Mouse (Mus musculus) small intestine, adult 2 months (tissue): ENCODE measurements around the gene Gm49383. TPM values are rescaled to one million over a fixed set of nuclear protein-coding genes. Genes with fewer than 3 reads are reported as not detected.
A peak's percentile ranks its signal among the peaks of the same experiment; 100 is the strongest.

ENCODE experiments used
- H3K27ac ChIP-seq: fragments of 200-500 bp; 2 replicates; pipeline ENCODE4 v1.5.1; 2012; ENCODE audit warnings: low read depth, low read length, control low read depth, inconsistent platforms; ENCODE audit not compliant: insufficient read depth
- H3K27me3 ChIP-seq: fragments of 200-500 bp; 2 replicates; pipeline ENCODE4 v1.6.1; 2012; ENCODE audit warnings: mild to moderate bottlenecking, moderate library complexity, low read length, inconsistent platforms; ENCODE audit not compliant: control insufficient read depth, insufficient read depth
- H3K36me3 ChIP-seq: fragments of 200-500 bp; 2 replicates; pipeline ENCODE4 v1.6.1; 2012; ENCODE audit warnings: mild to moderate bottlenecking, low read length, control low read depth, inconsistent platforms; ENCODE audit not compliant: control insufficient read depth, insufficient read depth
- H3K4me1 ChIP-seq: fragments of 200-500 bp; 2 replicates; pipeline ENCODE4 v1.6.1; 2012; ENCODE audit warnings: low read length, inconsistent platforms, mixed read lengths; ENCODE audit not compliant: control insufficient read depth, insufficient read depth, insufficient read length
- H3K4me3 ChIP-seq: fragments of 200-500 bp; 2 replicates; pipeline ENCODE4 v1.5.1; 2012; ENCODE audit warnings: low read depth, mild to moderate bottlenecking, control low read depth, inconsistent platforms, low read length, moderate library complexity
- CTCF ChIP-seq: fragments of 200-500 bp; IDR thresholded peaks from 2 replicates; pipeline ENCODE4 v1.5.1; 2012; ENCODE audit warnings: low read depth, mild to moderate bottlenecking, control low read depth, inconsistent platforms, low read length, moderate library complexity, mixed read lengths; ENCODE audit not compliant: insufficient replicate concordance, insufficient read length; ENCODE audit errors: extremely low read depth
- POLR2A ChIP-seq: fragments of 200-500 bp; IDR thresholded peaks from 2 replicates; pipeline ENCODE4 v1.6.1; 2012; ENCODE audit warnings: low read depth, mild to moderate bottlenecking, control low read depth, inconsistent platforms, low read length, moderate library complexity
- WGBS: fragments of 180-500 bp; shearing (Covaris S2); methylation state at CpG from one replicate; pipeline ENCODE4 v1.1.7; 2018; 5-methylcytosine and 5-hydroxymethylcytosine counted together
- polyA plus RNA-seq: library from polyadenylated mRNA; depleted of rRNA; stranded (reverse); fragments of >200 nt; gene quantifications from 2 replicates; pipeline ENCODE4 v1.2.3, GENCODE M21; 2012

Gm49383 gene
- polyA plus RNA-seq, 1 experiment = 1.6 TPM

DNA sequence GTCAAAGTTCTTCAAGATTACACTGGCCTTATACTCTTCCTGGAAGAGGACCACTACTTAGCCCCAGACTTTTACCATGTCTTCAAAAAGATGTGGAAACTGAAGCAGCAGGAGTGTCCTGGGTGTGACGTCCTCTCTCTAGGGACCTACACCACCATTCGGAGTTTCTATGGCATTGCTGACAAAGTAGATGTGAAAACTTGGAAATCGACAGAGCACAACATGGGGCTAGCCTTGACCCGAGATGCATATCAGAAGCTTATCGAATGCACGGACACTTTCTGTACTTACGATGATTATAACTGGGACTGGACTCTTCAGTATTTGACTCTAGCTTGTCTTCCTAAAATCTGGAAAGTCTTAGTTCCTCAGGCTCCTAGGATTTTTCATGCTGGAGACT, 11.5 kb downstream of the Gm49383 start:
- WGBS = 23% methylated on average over 7 of the region's 7 CpGs
- peak overlapping the region; percentile 73 for H3K27ac ChIP-seq
- TF ChIP-seq CTCF = no peak
- no peak for TF ChIP-seq POLR2A
- H3K27me3 ChIP-seq = no peaks in the 10 kb centered on the region
- peak overlapping the region; percentile 84 for H3K4me3 ChIP-seq
- H3K36me3 ChIP-seq = peaks cover 12% of the 10 kb centered on the region
- peaks cover 10% of the 10 kb centered on the region; the same call in 1 of the 2 replicates for H3K4me1 ChIP-seq

GRCm38 (mm10) chr12:69184342-69185295, 12.3 kb downstream of the Gm49383 start:
- Histone ChIP-seq H3K27me3 (no peaks in the 10 kb centered on the region), H3K4me1 (peaks cover 10% of the 10 kb centered on the region; the same call in 1 of the 2 replicates), H3K36me3 (peaks cover 9% of the 10 kb centered on the region), H3K4me3 (peak overlapping the region; percentile 84), H3K27ac (peak overlapping the region; percentile 73)
- TF ChIP-seq CTCF = no peak
- WGBS = under 1% methylated on average over 85 of the region's 86 CpGs

DNA sequence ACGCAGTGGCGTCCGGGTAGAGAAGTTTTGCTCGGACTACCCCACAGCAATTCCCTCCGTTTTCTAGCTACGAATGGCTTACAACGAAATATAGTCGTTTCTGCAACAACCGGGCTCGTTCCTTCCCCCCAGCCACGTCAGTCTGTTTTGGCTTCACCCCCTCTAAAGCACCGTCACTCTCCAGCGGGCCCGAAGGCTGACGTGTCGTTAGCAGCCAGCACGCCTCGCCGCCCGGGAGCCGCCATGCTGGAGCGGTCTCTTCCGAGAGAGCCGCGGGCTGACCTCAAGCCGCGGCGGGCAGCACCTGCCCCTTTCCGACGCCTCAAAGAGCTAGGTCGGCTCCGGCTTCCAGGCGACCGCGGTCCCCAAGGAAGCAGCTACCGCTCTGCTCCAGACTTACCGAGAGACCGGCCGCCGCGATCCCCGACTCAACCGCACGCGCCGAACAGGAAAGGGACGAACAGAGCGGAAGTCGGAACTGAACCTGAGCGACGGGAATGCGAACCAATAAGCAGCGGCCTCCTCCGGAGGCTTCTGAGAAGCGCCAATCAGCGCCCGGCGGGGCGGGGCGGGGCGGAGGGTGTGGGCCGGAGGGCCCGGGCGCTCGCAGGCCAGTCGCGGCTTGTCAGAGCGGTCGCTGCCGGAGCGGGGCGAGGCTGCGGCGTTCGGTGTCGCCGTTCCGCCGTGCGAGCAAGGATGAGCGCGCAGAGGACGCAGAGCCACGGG, 13.2 kb downstream of the Gm49383 start, which contains the start of the genes Rpl36al and Mgat2:
Gene Rpl36al, minus strand, starts transcription at position 501 of the 726 bp plus-strand sequence.
Gene Mgat2, plus strand, starts transcription at position 575 of the 726 bp plus-strand sequence.
- Histone ChIP-seq H3K27me3 (no peaks in the 10 kb centered on the region), H3K4me3 (peak within 1 kb of the TSS; percentile 84), H3K36me3 (peaks cover 8% of the 10 kb centered on the region), H3K27ac (peak within 1 kb of the TSS; percentile 73), H3K4me1 (peaks cover 10% of the 10 kb centered on the region; the same call in 1 of the 2 replicates)
- WGBS = under 1% methylated on average over 84 of the region's 84 CpGs
- TF ChIP-seq POLR2A (peak; percentile 99), CTCF (no peak)

- H3K27me3 ChIP-seq = no peaks in the 10 kb centered on the region
- no peak overlapping the region for H3K27ac ChIP-seq
- TF ChIP-seq POLR2A (no peak), CTCF (no peak)
- H3K36me3 ChIP-seq = peaks cover 8% of the 10 kb centered on the region
- no peak overlapping the region for H3K4me3 ChIP-seq
- H3K4me1 ChIP-seq = peaks cover 4% of the 10 kb centered on the region; the same call in 1 of the 2 replicates
- WGBS = 81% methylated on average over 4 of the region's 4 CpGs
Observed at GRCm38 (mm10) chr12:69181800-69182199, 15.1 kb downstream of the Gm49383 start.

GRCm38 (mm10) chr12:69179371-69179770, 17.5 kb downstream of the Gm49383 start:
- Histone ChIP-seq H3K36me3 (peaks cover 8% of the 10 kb centered on the region), H3K27ac (no peak overlapping the region), H3K27me3 (no peaks in the 10 kb centered on the region), H3K4me3 (no peak overlapping the region), H3K4me1 (no peaks in the 10 kb centered on the region)
- TF ChIP-seq POLR2A (no peak), CTCF (no peak)
- WGBS = 82% methylated on average over 12 of the region's 12 CpGs

- TF ChIP-seq CTCF (no peak), POLR2A (no peak)
- no peak overlapping the region for H3K27ac ChIP-seq
- no peaks in the 10 kb centered on the region for H3K27me3 ChIP-seq
- no peak overlapping the region for H3K4me3 ChIP-seq
- H3K36me3 ChIP-seq = peaks cover 8% of the 10 kb centered on the region
- 93% methylated on average over 3 of the region's 3 CpGs for WGBS
- no peaks in the 10 kb centered on the region for H3K4me1 ChIP-seq
Observed at GRCm38 (mm10) chr12:69177526-69177925, 19.4 kb downstream of the Gm49383 start.

- Histone ChIP-seq H3K36me3 (0 out of 2 replicates have a peak, but pooled peaks cover under 1% of the 10 kb centered on the region), H3K27ac (no peak overlapping the region), H3K4me1 (no peaks in the 10 kb centered on the region), H3K4me3 (no peak overlapping the region), H3K27me3 (no peaks in the 10 kb centered on the region)
- TF ChIP-seq POLR2A (no peak), CTCF (no peak)
- WGBS = 32% methylated on average over 3 of the region's 3 CpGs
Observed at GRCm38 (mm10) chr12:69175975-69176374, 20.9 kb downstream of the Gm49383 start.
